Mouse (Mus musculus): Measurements from ENCODE around the gene S100a3. TPM values are rescaled to one million over a fixed set of nuclear protein-coding genes. Genes with fewer than 3 reads are reported as not detected.

The S100a3 gene
- total and polyA plus RNA-seq, 3 experiments = not detected

GRCm38 (mm10) chr3:90623435-90624071, 63.2 kb downstream of the S100a3 start:
- no peak for DNase-seq (ENCODE audit: extremely low read depth)

GRCm38 (mm10) chr3:90625496-90625895, 65.1 kb downstream of the S100a3 start:
- no peak overlapping the region for H3K27ac ChIP-seq (ENCODE audit: insufficient read depth, low read depth)
- in situ Hi-C loops (cut with MboI; ENCODE audit: low pct_ligation_motif_present, low pct_unique_long_range_greater_than_20kb, low sequenced_read_pairs) = no loop called here

More at GRCm38 (mm10) chr3:90623435-90624071, 63.2 kb downstream of the S100a3 start:
- Histone ChIP-seq H3K9me3 (replicated peaks; ENCODE audit: low read length) (no peaks in the 10 kb centered on the region), H3K27ac (ENCODE audit: insufficient read depth, low read depth) (no peak overlapping the region), H3K9ac (ENCODE audit: insufficient read depth, low read depth) (no peak overlapping the region), H3K4me3 (replicated peaks in 1 of 3; ENCODE audit: low read depth in 2 of 3, low read length in 2 of 3, poor library complexity in 1 of 3) (no peak overlapping the region), H3K36me3 (replicated peaks in 1 of 2; ENCODE audit: control insufficient read depth in 1 of 2, insufficient read depth in 1 of 2, low read length in 1 of 2) (no peaks in the 10 kb centered on the region), H3K27me3 (replicated peaks) (no peaks in the 10 kb centered on the region), H3K79me2 (replicated peaks; ENCODE audit: control insufficient read depth, extremely low read depth, insufficient read depth, poor library complexity, severe bottlenecking) (no peaks in the 10 kb centered on the region), H3K4me2 (ENCODE audit: insufficient read depth, low read depth, poor library complexity, severe bottlenecking) (no peak overlapping the region; the same call in 1 of the 2 replicates), H3K4me1 (ENCODE audit: control insufficient read depth in 1 of 2, insufficient read depth in 2 of 2) (peaks cover 0 to 20% of the 10 kb centered on the region in 2 experiments; a peak in 2 of 4 replicates)
- no peak for TF ChIP-seq SMC3 (IDR thresholded peaks at IDR 0.05; ENCODE audit: low read depth, low read length)
- TF ChIP-seq SIN3A (IDR thresholded peaks at IDR 0.05; ENCODE audit: low read length) = 0 out of 2 replicates have a peak, but pooled peaks have one; percentile 36
- no peak for TF ChIP-seq POLR2A (IDR thresholded peaks at IDR 0.05; ENCODE audit: low read depth, low read length)
- TF ChIP-seq ZC3H11A (IDR thresholded peaks at IDR 0.05; ENCODE audit: low read depth, low read length) = no peak
- in situ Hi-C loops (cut with MboI; ENCODE audit: low pct_ligation_motif_present, low pct_unique_long_range_greater_than_20kb, low sequenced_read_pairs) (no loop called here), dilution Hi-C loops (cut with MboI; ENCODE audit: extremely low pct_ligation_motif_present, extremely low pct_unique_long_range_greater_than_20kb, low sequenced_read_pairs) (no loop called here)

GRCm38 (mm10) chr3:90626266-90627021, 66.1 kb downstream of the S100a3 start:
- peaks cover 0 to 15% of the 10 kb centered on the region in 2 experiments; a peak in 2 of 4 replicates for H3K4me1 ChIP-seq (ENCODE audit: control insufficient read depth in 1 of 2, insufficient read depth in 2 of 2)

More at GRCm38 (mm10) chr3:90625496-90625895, 65.1 kb downstream of the S100a3 start:
- Histone ChIP-seq H3K79me2 (replicated peaks; ENCODE audit: control insufficient read depth, extremely low read depth, insufficient read depth, poor library complexity, severe bottlenecking) (no peaks in the 10 kb centered on the region), H3K36me3 (replicated peaks in 1 of 2; ENCODE audit: control insufficient read depth in 1 of 2, insufficient read depth in 1 of 2, low read length in 1 of 2) (no peaks in the 10 kb centered on the region), H3K9ac (ENCODE audit: insufficient read depth, low read depth) (no peak overlapping the region), H3K4me3 (replicated peaks in 1 of 3; ENCODE audit: low read depth in 2 of 3, low read length in 2 of 3, poor library complexity in 1 of 3) (no peak overlapping the region), H3K4me2 (ENCODE audit: insufficient read depth, low read depth, poor library complexity, severe bottlenecking) (no peak overlapping the region), H3K27me3 (replicated peaks) (no peaks in the 10 kb centered on the region), H3K9me3 (replicated peaks; ENCODE audit: low read length) (no peaks in the 10 kb centered on the region), H3K4me1 (ENCODE audit: control insufficient read depth in 1 of 2, insufficient read depth in 2 of 2) (peaks cover 0 to 20% of the 10 kb centered on the region in 2 experiments; a peak in 2 of 4 replicates)
- dilution Hi-C loops (cut with MboI; ENCODE audit: extremely low pct_ligation_motif_present, extremely low pct_unique_long_range_greater_than_20kb, low sequenced_read_pairs) = no loop called here
- TF ChIP-seq HCFC1 (IDR thresholded peaks at IDR 0.05; ENCODE audit: low read depth, low read length) (no peak), MAX (IDR thresholded peaks at IDR 0.05; ENCODE audit: low read length) (no peak), ZNF384 (IDR thresholded peaks at IDR 0.05; ENCODE audit: low read depth, low read length) (no peak), CHD1 (IDR thresholded peaks at IDR 0.05; ENCODE audit: low read depth, low read length) (no peak), MXI1 (IDR thresholded peaks at IDR 0.05; ENCODE audit: low read depth, low read length) (no peak), JUND (conservative IDR thresholded peaks at IDR 0.05; ENCODE audit: low read depth, low read length) (no peak), CTCF (conservative IDR thresholded peaks at IDR 0.05 in 1 of 2, IDR thresholded peaks at IDR 0.05 in 1 of 2; ENCODE audit: low read depth in 2 of 2, low read length in 2 of 2) (no peak), TCF12 (IDR thresholded peaks at IDR 0.05; ENCODE audit: low read depth, low read length) (no peak), SIN3A (IDR thresholded peaks at IDR 0.05; ENCODE audit: low read length) (no peak), RCOR1 (conservative IDR thresholded peaks at IDR 0.05; ENCODE audit: low read depth, low read length) (no peak)
- DNase-seq (ENCODE audit: extremely low read depth) = no peak

More at GRCm38 (mm10) chr3:90626266-90627021, 66.1 kb downstream of the S100a3 start:
- H3K36me3 ChIP-seq (replicated peaks in 1 of 2; ENCODE audit: control insufficient read depth in 1 of 2, insufficient read depth in 1 of 2, low read length in 1 of 2) = no peaks in the 10 kb centered on the region
- no peak overlapping the region for H3K27ac ChIP-seq (ENCODE audit: insufficient read depth, low read depth)
- TF ChIP-seq NELFE (IDR thresholded peaks at IDR 0.05; ENCODE audit: low read depth, low read length) (no peak), ZNF384 (IDR thresholded peaks at IDR 0.05; ENCODE audit: low read depth, low read length) (no peak), USF1 (IDR thresholded peaks at IDR 0.05; ENCODE audit: low read depth, low read length) (no peak), NRF1 (IDR thresholded peaks at IDR 0.05; ENCODE audit: low read depth, low read length) (no peak), MXI1 (IDR thresholded peaks at IDR 0.05; ENCODE audit: low read depth, low read length) (no peak), PAX5 (IDR thresholded peaks at IDR 0.05; ENCODE audit: low read length) (no peak), IRF4 (IDR thresholded peaks at IDR 0.05; ENCODE audit: low read depth, low read length) (no peak), CTCF (conservative IDR thresholded peaks at IDR 0.05 in 1 of 2, IDR thresholded peaks at IDR 0.05 in 1 of 2; ENCODE audit: low read depth in 2 of 2, low read length in 2 of 2) (no peak), TCF12 (IDR thresholded peaks at IDR 0.05; ENCODE audit: low read depth, low read length) (no peak), GABPA (IDR thresholded peaks at IDR 0.05; ENCODE audit: insufficient replicate concordance, low read depth, low read length) (no peak), USF2 (conservative IDR thresholded peaks at IDR 0.05; ENCODE audit: low read depth, low read length) (no peak), MYC (IDR thresholded peaks at IDR 0.05; ENCODE audit: low read depth, low read length) (no peak), HCFC1 (IDR thresholded peaks at IDR 0.05; ENCODE audit: low read depth, low read length) (no peak), BHLHE40 (IDR thresholded peaks at IDR 0.05; ENCODE audit: low read depth, low read length) (no peak), CHD1 (IDR thresholded peaks at IDR 0.05; ENCODE audit: low read depth, low read length) (no peak), ZMIZ1 (IDR thresholded peaks at IDR 0.05; ENCODE audit: low read depth, low read length) (no peak)
- DNase-seq (ENCODE audit: extremely low read depth) = no peak
- H3K9me3 ChIP-seq (replicated peaks; ENCODE audit: low read length) = no peaks in the 10 kb centered on the region
- no peaks in the 10 kb centered on the region for H3K27me3 ChIP-seq (replicated peaks)
- in situ Hi-C loops (cut with MboI; ENCODE audit: low pct_ligation_motif_present, low pct_unique_long_range_greater_than_20kb, low sequenced_read_pairs) = no loop called here
- no peaks in the 10 kb centered on the region for H3K79me2 ChIP-seq (replicated peaks; ENCODE audit: control insufficient read depth, extremely low read depth, insufficient read depth, poor library complexity, severe bottlenecking)
- dilution Hi-C loops (cut with MboI; ENCODE audit: extremely low pct_ligation_motif_present, extremely low pct_unique_long_range_greater_than_20kb, low sequenced_read_pairs) = no loop called here
- no peak overlapping the region for H3K9ac ChIP-seq (ENCODE audit: insufficient read depth, low read depth)
- H3K4me2 ChIP-seq (ENCODE audit: insufficient read depth, low read depth, poor library complexity, severe bottlenecking) = no peak overlapping the region
- no peak overlapping the region for H3K4me3 ChIP-seq (replicated peaks in 1 of 3; ENCODE audit: low read depth in 2 of 3, low read length in 2 of 3, poor library complexity in 1 of 3)
